Mouse (Mus musculus) small intestine, adult 2 months (tissue): ENCODE results near the gene Egfem1. TPM values are rescaled to one million over a fixed set of nuclear protein-coding genes. Genes with fewer than 3 reads are reported as not detected.
A peak's percentile ranks its signal among the peaks of the same experiment; 100 is the strongest.

Source experiments
- H3K27ac ChIP-seq: fragments of 200-500 bp; 2 replicates; pipeline ENCODE4 v1.5.1; 2012; ENCODE audit warnings: low read depth, low read length, control low read depth, inconsistent platforms; ENCODE audit not compliant: insufficient read depth
- H3K27me3 ChIP-seq: fragments of 200-500 bp; 2 replicates; pipeline ENCODE4 v1.6.1; 2012; ENCODE audit warnings: mild to moderate bottlenecking, moderate library complexity, low read length, inconsistent platforms; ENCODE audit not compliant: control insufficient read depth, insufficient read depth
- H3K36me3 ChIP-seq: fragments of 200-500 bp; 2 replicates; pipeline ENCODE4 v1.6.1; 2012; ENCODE audit warnings: mild to moderate bottlenecking, low read length, control low read depth, inconsistent platforms; ENCODE audit not compliant: control insufficient read depth, insufficient read depth
- H3K4me1 ChIP-seq: fragments of 200-500 bp; 2 replicates; pipeline ENCODE4 v1.6.1; 2012; ENCODE audit warnings: low read length, inconsistent platforms, mixed read lengths; ENCODE audit not compliant: control insufficient read depth, insufficient read depth, insufficient read length
- H3K4me3 ChIP-seq: fragments of 200-500 bp; 2 replicates; pipeline ENCODE4 v1.5.1; 2012; ENCODE audit warnings: low read depth, mild to moderate bottlenecking, control low read depth, inconsistent platforms, low read length, moderate library complexity
- CTCF ChIP-seq: fragments of 200-500 bp; IDR thresholded peaks from 2 replicates; pipeline ENCODE4 v1.5.1; 2012; ENCODE audit warnings: low read depth, mild to moderate bottlenecking, control low read depth, inconsistent platforms, low read length, moderate library complexity, mixed read lengths; ENCODE audit not compliant: insufficient replicate concordance, insufficient read length; ENCODE audit errors: extremely low read depth
- POLR2A ChIP-seq: fragments of 200-500 bp; IDR thresholded peaks from 2 replicates; pipeline ENCODE4 v1.6.1; 2012; ENCODE audit warnings: low read depth, mild to moderate bottlenecking, control low read depth, inconsistent platforms, low read length, moderate library complexity
- WGBS: fragments of 180-500 bp; shearing (Covaris S2); methylation state at CpG from one replicate; pipeline ENCODE4 v1.1.7; 2018; 5-methylcytosine and 5-hydroxymethylcytosine counted together
- polyA plus RNA-seq: library from polyadenylated mRNA; depleted of rRNA; stranded (reverse); fragments of >200 nt; gene quantifications from 2 replicates; pipeline ENCODE4 v1.2.3, GENCODE M21; 2012

Egfem1 gene
- polyA plus RNA-seq, 1 experiment, result not detected

DNA sequence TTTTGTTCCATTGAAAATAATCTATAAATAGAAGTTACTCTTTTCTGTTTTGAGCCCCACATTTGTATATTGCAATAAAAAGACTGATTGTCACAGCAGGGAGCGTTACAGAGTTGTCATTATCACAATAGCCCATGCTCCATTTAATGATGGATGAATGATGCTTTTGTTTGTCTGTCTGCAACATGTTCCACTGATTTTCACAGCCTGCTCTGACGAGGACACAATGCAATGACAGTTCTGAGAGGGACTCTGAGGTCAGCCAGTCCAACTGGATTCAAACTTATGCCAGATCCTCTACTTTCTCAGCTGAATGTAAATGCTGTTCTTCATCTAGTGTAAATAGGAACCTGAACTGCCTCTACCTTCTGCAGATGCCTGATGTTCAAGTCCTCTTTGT lies 619.3 kb downstream of the Egfem1 start:
- Histone ChIP-seq H3K36me3 (no peaks in the 10 kb centered on the region), H3K4me1 (no peaks in the 10 kb centered on the region), H3K27ac (no peak overlapping the region), H3K27me3 (no peaks in the 10 kb centered on the region), H3K4me3 (no peak overlapping the region)
- TF ChIP-seq CTCF, result no peak
- TF ChIP-seq POLR2A, result no peak
- WGBS, result 43% methylated on average over 2 of the region's 2 CpGs

- WGBS, result 86% methylated on average over 2 of the region's 2 CpGs
- no peak overlapping the region for H3K4me3 ChIP-seq
- H3K36me3 ChIP-seq, result no peaks in the 10 kb centered on the region
- H3K27ac ChIP-seq, result no peak overlapping the region
- no peaks in the 10 kb centered on the region for H3K4me1 ChIP-seq
- no peak for TF ChIP-seq POLR2A
- no peak for TF ChIP-seq CTCF
- H3K27me3 ChIP-seq, result no peaks in the 10 kb centered on the region
Measured at GRCm38 (mm10) chr3:29706816-29707215, 625.0 kb downstream of the Egfem1 start.

DNA sequence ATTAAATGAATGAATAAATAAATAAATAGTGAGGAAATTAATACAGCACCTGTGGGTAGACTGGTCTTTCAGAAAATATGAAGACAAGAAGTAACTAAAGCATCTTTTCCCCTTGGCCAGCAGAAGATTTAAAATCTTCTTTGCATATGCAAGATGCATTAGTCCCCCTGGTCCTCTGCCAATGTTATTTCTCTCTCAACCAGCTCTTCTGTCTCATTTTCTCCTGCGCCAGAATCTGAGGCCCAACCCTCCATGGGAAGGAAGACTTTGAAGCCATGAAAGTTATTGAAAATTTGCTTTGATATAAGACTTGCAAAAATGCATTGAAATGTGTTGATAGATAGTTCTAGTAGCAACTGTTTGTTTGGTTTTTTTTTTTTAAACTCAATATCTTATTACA lies 625.6 kb downstream of the Egfem1 start:
- WGBS, result 73% methylated on average over 1 of the region's 1 CpGs

DNA sequence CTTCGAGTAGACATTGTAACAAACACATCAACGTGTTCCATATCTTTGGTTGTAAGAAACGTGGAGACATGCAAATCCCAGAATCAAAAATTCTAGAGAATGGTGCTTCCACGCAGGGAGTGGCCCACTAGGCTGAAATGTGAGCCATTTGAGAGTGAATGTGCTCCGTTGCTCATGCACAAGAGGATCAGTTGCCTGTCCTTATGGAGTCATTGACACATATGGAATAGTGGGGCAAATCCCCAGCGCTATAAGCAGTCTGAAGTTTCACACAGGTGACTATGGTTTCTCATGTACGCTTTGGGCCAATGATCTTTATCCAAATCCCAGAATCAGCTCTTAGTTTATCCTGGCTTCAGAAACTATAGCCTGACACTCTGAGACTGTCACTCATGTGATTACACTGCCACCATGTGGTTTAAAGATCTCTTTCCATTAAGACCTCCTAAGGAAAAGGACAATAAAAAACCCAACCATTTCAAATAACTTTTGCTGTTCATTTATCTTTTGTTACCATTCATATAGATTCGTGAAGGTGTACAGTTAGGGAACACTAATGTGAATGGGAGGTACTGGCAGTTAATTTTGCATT lies 644.6 kb downstream of the Egfem1 start:
- Histone ChIP-seq H3K27me3 (no peaks in the 10 kb centered on the region), H3K36me3 (no peaks in the 10 kb centered on the region), H3K4me3 (no peak overlapping the region), H3K4me1 (no peaks in the 10 kb centered on the region), H3K27ac (no peak overlapping the region)
- TF ChIP-seq CTCF, result no peak
- no peak for TF ChIP-seq POLR2A
- WGBS, result 57% methylated on average over 8 of the region's 8 CpGs

More for the DNA sequence above, 625.6 kb downstream of the Egfem1 start:
- H3K4me1 ChIP-seq, result no peaks in the 10 kb centered on the region
- TF ChIP-seq POLR2A (no peak), CTCF (no peak)
- no peaks in the 10 kb centered on the region for H3K36me3 ChIP-seq
- H3K27ac ChIP-seq, result no peak overlapping the region
- no peaks in the 10 kb centered on the region for H3K27me3 ChIP-seq
- no peak overlapping the region for H3K4me3 ChIP-seq

DNA sequence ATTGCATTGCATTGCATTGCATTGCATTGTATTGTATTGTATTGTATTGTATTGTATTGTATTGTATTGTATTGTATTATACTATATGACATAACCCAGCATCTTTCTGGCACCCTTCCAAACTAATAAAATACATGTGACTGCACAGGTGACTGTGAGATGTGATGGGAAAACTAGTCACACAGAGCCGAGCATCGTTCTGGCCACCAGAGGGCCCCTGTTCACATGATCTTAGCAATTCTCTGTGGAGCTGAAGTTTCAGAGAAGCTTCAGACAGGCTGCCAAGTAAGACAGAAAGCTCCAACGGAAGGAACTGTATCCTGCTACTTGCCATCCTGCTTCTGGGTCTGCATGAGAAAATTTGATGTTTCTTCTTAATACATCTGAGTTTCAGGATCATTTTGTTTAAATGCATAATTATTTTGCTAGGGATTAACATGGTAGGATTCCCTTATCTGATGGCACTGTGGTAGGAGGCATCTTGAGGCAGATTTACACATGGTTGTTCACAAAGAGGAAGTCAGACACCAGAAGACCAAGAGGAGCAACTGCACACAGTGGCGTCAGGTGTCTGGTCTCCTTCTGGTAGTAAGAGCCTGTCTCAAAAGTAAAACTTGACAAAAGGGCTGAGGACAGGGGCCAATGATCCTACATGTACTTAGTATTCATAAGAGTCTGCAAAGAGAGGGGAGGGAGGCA lies 648.4 kb downstream of the Egfem1 start:
- H3K4me1 ChIP-seq, result no peaks in the 10 kb centered on the region
- no peak for TF ChIP-seq POLR2A
- TF ChIP-seq CTCF, result peak; percentile 33; the same call in 1 of the 2 replicates
- 21% methylated on average over 4 of the region's 4 CpGs for WGBS
- H3K27me3 ChIP-seq, result no peaks in the 10 kb centered on the region
- no peaks in the 10 kb centered on the region for H3K36me3 ChIP-seq
- H3K27ac ChIP-seq, result no peak overlapping the region
- no peak overlapping the region for H3K4me3 ChIP-seq

DNA sequence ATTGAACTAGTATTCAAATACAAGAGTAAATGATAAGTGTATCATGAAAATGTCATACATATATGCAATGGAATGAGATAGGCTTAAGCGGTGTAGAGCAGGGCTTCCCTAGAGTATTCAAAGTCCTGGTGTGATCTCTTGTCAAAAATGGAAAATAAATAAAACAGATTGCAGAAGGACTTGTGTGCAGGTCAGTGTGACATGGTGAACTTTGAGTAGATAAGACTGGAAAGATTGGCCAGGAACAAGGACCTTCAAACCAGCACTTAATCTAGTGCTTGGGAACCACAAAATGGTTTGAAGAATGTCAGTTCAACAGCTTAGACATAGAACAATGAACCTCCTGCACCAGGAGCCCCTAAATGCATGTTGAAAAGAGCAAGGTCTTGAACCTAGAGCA lies 649.7 kb downstream of the Egfem1 start:
- H3K4me3 ChIP-seq, result no peak overlapping the region
- 74% methylated on average over 1 of the region's 1 CpGs for WGBS
- no peaks in the 10 kb centered on the region for H3K4me1 ChIP-seq
- no peaks in the 10 kb centered on the region for H3K36me3 ChIP-seq
- no peaks in the 10 kb centered on the region for H3K27me3 ChIP-seq
- no peak overlapping the region for H3K27ac ChIP-seq
- TF ChIP-seq POLR2A (no peak), CTCF (no peak)

DNA sequence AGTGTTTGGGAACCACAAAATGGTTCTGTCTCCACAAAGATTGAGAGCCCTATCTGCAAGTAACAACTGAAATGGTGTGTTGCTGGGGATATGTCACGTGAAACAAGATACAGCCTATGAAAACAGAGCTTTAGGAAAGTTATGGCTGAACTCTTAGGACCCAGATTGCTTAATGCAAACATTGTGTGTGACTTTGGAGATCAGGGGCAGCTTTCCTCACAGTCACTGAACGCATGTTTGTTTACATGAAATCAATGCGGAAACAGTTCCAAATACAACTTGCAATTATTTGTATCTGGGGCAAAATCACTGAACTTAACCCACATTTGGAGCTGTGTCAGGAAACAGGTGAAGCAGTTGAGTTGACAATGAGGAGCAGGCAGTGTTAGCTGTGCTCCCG lies 650.8 kb downstream of the Egfem1 start:
- no peak overlapping the region for H3K4me3 ChIP-seq
- H3K4me1 ChIP-seq, result no peaks in the 10 kb centered on the region
- TF ChIP-seq CTCF, result no peak
- no peak for TF ChIP-seq POLR2A
- 39% methylated on average over 4 of the region's 4 CpGs for WGBS
- H3K27ac ChIP-seq, result no peak overlapping the region
- no peaks in the 10 kb centered on the region for H3K27me3 ChIP-seq
- H3K36me3 ChIP-seq, result no peaks in the 10 kb centered on the region
